Mouse (Mus musculus) limb, embryonic 11.5 days (tissue): Measurements from ENCODE around the gene P4htm. TPM values are rescaled to one million over a fixed set of nuclear protein-coding genes. Genes with fewer than 3 reads are reported as not detected.
A peak's percentile ranks its signal among the peaks of the same experiment; 100 is the strongest.

Experiments
- ATAC-seq: fragments of 200-750 bp; cut with Nextera tagmentation; 2 replicates; pipeline ENCODE4 v1.8.0; 2017; ENCODE audit warnings: low read depth; ENCODE audit not compliant: insufficient number of reproducible peaks, low FRiP score, low TSS enrichment
- DNase-seq: peaks from one replicate; pipeline ENCODE4 v3.0.0-alpha.2; 2015; ENCODE audit warnings: low spot score
- H3K27ac ChIP-seq: fragments of 300-500 bp; sonication (generic); replicated peaks from 2 replicates; pipeline ENCODE4 v1.5.1; 2014; ENCODE audit warnings: low read depth, mild to moderate bottlenecking, low read length
- H3K27me3 ChIP-seq: fragments of 300-500 bp; sonication (generic); 2 replicates; pipeline ENCODE4 v1.6.1; 2014; ENCODE audit warnings: mild to moderate bottlenecking, low read length, mixed read lengths; ENCODE audit not compliant: control insufficient read depth, insufficient read depth
- H3K36me3 ChIP-seq: fragments of 300-500 bp; sonication (generic); 2 replicates; pipeline ENCODE4 v1.6.1; 2014; ENCODE audit warnings: mild to moderate bottlenecking, low read length, moderate library complexity, mixed read lengths; ENCODE audit not compliant: control insufficient read depth, insufficient read depth
- H3K4me1 ChIP-seq: fragments of 300-500 bp; sonication (generic); 2 replicates; pipeline ENCODE4 v1.6.1; 2014; ENCODE audit warnings: low read length, mixed read lengths; ENCODE audit not compliant: control insufficient read depth, insufficient read depth
- H3K4me2 ChIP-seq: fragments of 300-500 bp; sonication (generic); 2 replicates; pipeline ENCODE4 v1.6.1; 2014; ENCODE audit warnings: low read depth, mild to moderate bottlenecking, moderate library complexity; ENCODE audit not compliant: severe bottlenecking
- H3K4me3 ChIP-seq: fragments of 300-500 bp; sonication (generic); 2 replicates; pipeline ENCODE4 v1.5.1; 2014; ENCODE audit warnings: low read depth, low read length
- H3K9ac ChIP-seq: fragments of 300-500 bp; sonication (generic); 2 replicates; pipeline ENCODE4 v1.6.1; 2014; ENCODE audit warnings: mild to moderate bottlenecking, low read length
- H3K9me3 ChIP-seq: fragments of 300-500 bp; sonication (generic); 2 replicates; pipeline ENCODE4 v1.6.1; 2016; ENCODE audit warnings: low read length; ENCODE audit not compliant: control insufficient read depth
- WGBS: fragments of 180-500 bp; shearing (Covaris S2); extraction: QIAGEN DNeasy Blood & Tissue Kit; methylation state at CpG from one replicate; pipeline ENCODE4 v1.1.7; 2014; 5-methylcytosine and 5-hydroxymethylcytosine counted together
- microRNA counts: library from miRNA; unstranded; fragments of <30 nt; microRNA quantifications from one replicate; lab custom pipeline; 2016
- microRNA-seq: library from miRNA; unstranded; fragments of <30 nt; microRNA quantifications from one replicate; pipeline ENCODE4, GENCODE M21; 2016
- polyA plus RNA-seq: library from polyadenylated mRNA; unstranded; fragments of >200 nt; fragmentation: Nextera tagmentation; extraction: Ambion mirVana; gene quantifications from 2 replicates; pipeline ENCODE4 v1.2.1, GENCODE M21; 2014

Gene P4htm
- polyA plus RNA-seq, 1 experiment from 2014 or later: 6.7 TPM

- Histone ChIP-seq H3K27me3 (no peaks in the 10 kb centered on the region), H3K27ac (no peak overlapping the region), H3K9me3 (no peaks in the 10 kb centered on the region), H3K4me2 (no peak overlapping the region), H3K4me3 (no peak overlapping the region), H3K4me1 (peaks cover 10% of the 10 kb centered on the region), H3K36me3 (peaks cover 31% of the 10 kb centered on the region), H3K9ac (no peak overlapping the region)
- 90% methylated on average over 4 of the region's 4 CpGs for WGBS
- ATAC-seq (no peak), DNase-seq (no peak)
Observed at GRCm38 (mm10) chr9:108559169-108559568, 38.3 kb downstream of the P4htm start.

GRCm38 (mm10) chr9:108546875-108547274 lies 50.6 kb downstream of the P4htm start:
- Histone ChIP-seq H3K9me3 (no peaks in the 10 kb centered on the region), H3K4me3 (no peak overlapping the region), H3K27me3 (no peaks in the 10 kb centered on the region), H3K27ac (no peak overlapping the region), H3K9ac (no peak overlapping the region), H3K36me3 (peaks cover 15% of the 10 kb centered on the region), H3K4me1 (no peaks in the 10 kb centered on the region), H3K4me2 (no peak overlapping the region)
- DNase-seq (no peak), ATAC-seq (no peak)
- 89% methylated on average over 1 of the region's 1 CpGs for WGBS

GRCm38 (mm10) chr9:108545986-108546385 lies 51.5 kb downstream of the P4htm start:
- Histone ChIP-seq H3K4me3 (no peak overlapping the region), H3K27me3 (no peaks in the 10 kb centered on the region), H3K4me2 (no peak overlapping the region), H3K9me3 (no peaks in the 10 kb centered on the region), H3K27ac (no peak overlapping the region), H3K4me1 (no peaks in the 10 kb centered on the region), H3K9ac (no peak overlapping the region), H3K36me3 (peaks cover 15% of the 10 kb centered on the region)
- DNase-seq (no peak), ATAC-seq (no peak)
- WGBS: 96% methylated on average over 3 of the region's 3 CpGs

GRCm38 (mm10) chr9:108540846-108541245 lies 56.6 kb downstream of the P4htm start:
- no peaks in the 10 kb centered on the region for H3K9me3 ChIP-seq

GRCm38 (mm10) chr9:108531496-108531895 lies 66.0 kb downstream of the P4htm start:
- Histone ChIP-seq H3K27me3 (no peaks in the 10 kb centered on the region), H3K9me3 (no peaks in the 10 kb centered on the region), H3K4me1 (no peaks in the 10 kb centered on the region), H3K27ac (no peak overlapping the region), H3K4me2 (no peak overlapping the region), H3K9ac (no peak overlapping the region), H3K36me3 (peaks cover 43% of the 10 kb centered on the region), H3K4me3 (no peak overlapping the region)
- ATAC-seq (no peak), DNase-seq (no peak)
- 95% methylated on average over 1 of the region's 1 CpGs for WGBS

More at GRCm38 (mm10) chr9:108540846-108541245, 56.6 kb downstream of the P4htm start:
- Histone ChIP-seq H3K9ac (no peak overlapping the region), H3K36me3 (peaks cover 32% of the 10 kb centered on the region), H3K4me2 (no peak overlapping the region), H3K4me1 (no peaks in the 10 kb centered on the region), H3K27me3 (no peaks in the 10 kb centered on the region), H3K27ac (no peak overlapping the region), H3K4me3 (no peak overlapping the region)
- no peak for ATAC-seq
- DNase-seq: no peak

GRCm38 (mm10) chr9:108530954-108531353 lies 66.5 kb downstream of the P4htm start:
- DNase-seq (no peak), ATAC-seq (no peak)
- Histone ChIP-seq H3K36me3 (peaks cover 38% of the 10 kb centered on the region), H3K27me3 (no peaks in the 10 kb centered on the region), H3K9ac (no peak overlapping the region), H3K4me3 (no peak overlapping the region), H3K27ac (no peak overlapping the region), H3K9me3 (no peaks in the 10 kb centered on the region), H3K4me1 (no peaks in the 10 kb centered on the region), H3K4me2 (no peak overlapping the region)
- 97% methylated on average over 1 of the region's 1 CpGs for WGBS

MicroRNAs encoded within 50 kb of the gene (microRNA counts, 519-probe panel; counts per million panel counts)
- microRNA mmu-miR-191 (lab: Ali Mortazavi, UCI) (3,800 counts per million, percentile 53 among the panel's probes with 10 or more counts), microRNA mmu-miR-425 (lab: Ali Mortazavi, UCI) (3,109 counts per million, percentile 38 among the panel's probes with 10 or more counts)

Small RNAs within 50 kb of the gene (microRNA-seq; reads per million reads assigned to microRNA genes)
- gene Gm24083 (not detected), gene Mir191 (not detected), gene Mir425 (2,040 reads per million, percentile 82 among the genes with 10 or more reads in this experiment)

Other genes starting within 250 kb of the P4htm start
- gene Usp4, start 249.8 kb downstream of the P4htm start, polyA plus RNA-seq: 130 and 133 TPM in 2 replicates
- 0.57 and 0.87 TPM in 2 replicates for gene 1700102P08Rik, start 204.9 kb downstream of the P4htm start, polyA plus RNA-seq
- gene Ccdc36, start 169.2 kb downstream of the P4htm start, polyA plus RNA-seq: 1.3 and 1.5 TPM in 2 replicates
- gene BC048562, start 161.2 kb downstream of the P4htm start, polyA plus RNA-seq: not detected in 2 replicates
- 46.0 and 55.5 TPM in 2 replicates for gene Ccdc71, start 137.1 kb downstream of the P4htm start, polyA plus RNA-seq
- gene Klhdc8b, start 136.1 kb downstream of the P4htm start, polyA plus RNA-seq: 13.6 and 17.2 TPM in 2 replicates
- gene Lamb2, start 117.9 kb downstream of the P4htm start, polyA plus RNA-seq: 18.0 and 18.9 TPM in 2 replicates
- 73.6 and 81.7 TPM in 2 replicates for gene Usp19, start 107.1 kb downstream of the P4htm start, polyA plus RNA-seq
- 126 and 138 TPM in 2 replicates for gene Qars, start 90.0 kb downstream of the P4htm start, polyA plus RNA-seq
- gene Qrich1, start 80.9 kb downstream of the P4htm start, polyA plus RNA-seq: 164 and 167 TPM in 2 replicates
- 237 and 247 TPM in 2 replicates for gene Impdh2, start 37.4 kb downstream of the P4htm start, polyA plus RNA-seq
- gene Ndufaf3, start 30.2 kb downstream of the P4htm start, polyA plus RNA-seq: 44.3 and 47.5 TPM in 2 replicates
- gene Dalrd3, start 27.8 kb downstream of the P4htm start, polyA plus RNA-seq: 183 and 195 TPM in 2 replicates
- gene Wdr6, start 18.9 kb downstream of the P4htm start, polyA plus RNA-seq: 152 and 167 TPM in 2 replicates
- gene Arih2, start 51.7 kb upstream of the P4htm start, polyA plus RNA-seq: 45.0 and 49.8 TPM in 2 replicates
- 23.2 and 31.4 TPM in 2 replicates for gene Slc25a20, start 64.4 kb upstream of the P4htm start, polyA plus RNA-seq
- 32.5 and 35.2 TPM in 2 replicates for gene Prkar2a, start 91.6 kb upstream of the P4htm start, polyA plus RNA-seq
- 129 and 136 TPM in 2 replicates for gene Ip6k2, start 186.1 kb upstream of the P4htm start, polyA plus RNA-seq
- 13.9 and 15.7 TPM in 2 replicates for gene Nckipsd, start 210.7 kb upstream of the P4htm start, polyA plus RNA-seq
- gene Celsr3, start 228.7 kb upstream of the P4htm start, polyA plus RNA-seq: 0.10 and 0.20 TPM in 2 replicates